Mouse (Mus musculus) stomach, postnatal 0 days (tissue): ENCODE results near the gene Ppil1.

Source experiments
- CTCF ChIP-seq: IDR thresholded peaks from 2 replicates; pipeline ENCODE4 v1.5.1; 2016; ENCODE audit warnings: antibody characterized with exemption, low read depth, mild to moderate bottlenecking, moderate library complexity
- EP300 ChIP-seq: optimal IDR thresholded peaks from 2 replicates; pipeline ENCODE3; 2016; ENCODE audit warnings: antibody characterized with exemption

GRCm38 (mm10) chr17:29295835-29296234, 31.8 kb upstream of the Ppil1 start:
- TF ChIP-seq EP300: no peak
- TF ChIP-seq CTCF: no peak
